Mouse (Mus musculus) testis, adult 2 months (tissue): ENCODE data around the gene Nrg3. TPM values are rescaled to one million over a fixed set of nuclear protein-coding genes. Genes with fewer than 3 reads are reported as not detected.

Experiments
- H3K27ac ChIP-seq: fragments of 200-500 bp; 2 replicates; pipeline ENCODE4 v1.5.1; 2012; ENCODE audit warnings: low read depth, low read length; ENCODE audit not compliant: control insufficient read depth, insufficient read depth
- H3K27me3 ChIP-seq: fragments of 200-500 bp; 2 replicates; pipeline ENCODE4 v1.6.1; 2012; ENCODE audit warnings: mild to moderate bottlenecking, low read length, moderate library complexity; ENCODE audit not compliant: control insufficient read depth, insufficient read depth
- H3K36me3 ChIP-seq: fragments of 200-500 bp; 2 replicates; pipeline ENCODE4 v1.6.1; 2012; ENCODE audit warnings: mild to moderate bottlenecking, low read length; ENCODE audit not compliant: control insufficient read depth, insufficient read depth
- H3K4me1 ChIP-seq: fragments of 200-500 bp; 2 replicates; pipeline ENCODE4 v1.6.1; 2012; ENCODE audit warnings: low read length; ENCODE audit not compliant: control insufficient read depth, insufficient read depth
- H3K4me3 ChIP-seq: fragments of 200-500 bp; 2 replicates; pipeline ENCODE4 v1.5.1; 2012; ENCODE audit warnings: low read depth, mild to moderate bottlenecking, low read length, moderate library complexity, mixed read lengths; ENCODE audit not compliant: control insufficient read depth
- CTCF ChIP-seq: fragments of 200-500 bp; IDR thresholded peaks from 2 replicates; pipeline ENCODE4 v1.5.1; 2012; ENCODE audit warnings: low read depth, mild to moderate bottlenecking, inconsistent platforms, low read length, moderate library complexity; ENCODE audit not compliant: control insufficient read depth, insufficient read depth, insufficient replicate concordance
- POLR2A ChIP-seq: fragments of 200-500 bp; IDR thresholded peaks from 2 replicates; pipeline ENCODE4 v1.6.1; 2012; ENCODE audit warnings: low read depth, mild to moderate bottlenecking, inconsistent platforms, low read length, moderate library complexity; ENCODE audit not compliant: control insufficient read depth
- polyA plus RNA-seq: library from polyadenylated mRNA; depleted of rRNA; stranded (reverse); fragments of >200 nt; gene quantifications from 2 replicates; pipeline ENCODE4 v1.2.3, GENCODE M21; 2012; rRNA removed

Gene Nrg3
- 0.21 and 0.51 TPM in 2 replicates for polyA plus RNA-seq

DNA sequence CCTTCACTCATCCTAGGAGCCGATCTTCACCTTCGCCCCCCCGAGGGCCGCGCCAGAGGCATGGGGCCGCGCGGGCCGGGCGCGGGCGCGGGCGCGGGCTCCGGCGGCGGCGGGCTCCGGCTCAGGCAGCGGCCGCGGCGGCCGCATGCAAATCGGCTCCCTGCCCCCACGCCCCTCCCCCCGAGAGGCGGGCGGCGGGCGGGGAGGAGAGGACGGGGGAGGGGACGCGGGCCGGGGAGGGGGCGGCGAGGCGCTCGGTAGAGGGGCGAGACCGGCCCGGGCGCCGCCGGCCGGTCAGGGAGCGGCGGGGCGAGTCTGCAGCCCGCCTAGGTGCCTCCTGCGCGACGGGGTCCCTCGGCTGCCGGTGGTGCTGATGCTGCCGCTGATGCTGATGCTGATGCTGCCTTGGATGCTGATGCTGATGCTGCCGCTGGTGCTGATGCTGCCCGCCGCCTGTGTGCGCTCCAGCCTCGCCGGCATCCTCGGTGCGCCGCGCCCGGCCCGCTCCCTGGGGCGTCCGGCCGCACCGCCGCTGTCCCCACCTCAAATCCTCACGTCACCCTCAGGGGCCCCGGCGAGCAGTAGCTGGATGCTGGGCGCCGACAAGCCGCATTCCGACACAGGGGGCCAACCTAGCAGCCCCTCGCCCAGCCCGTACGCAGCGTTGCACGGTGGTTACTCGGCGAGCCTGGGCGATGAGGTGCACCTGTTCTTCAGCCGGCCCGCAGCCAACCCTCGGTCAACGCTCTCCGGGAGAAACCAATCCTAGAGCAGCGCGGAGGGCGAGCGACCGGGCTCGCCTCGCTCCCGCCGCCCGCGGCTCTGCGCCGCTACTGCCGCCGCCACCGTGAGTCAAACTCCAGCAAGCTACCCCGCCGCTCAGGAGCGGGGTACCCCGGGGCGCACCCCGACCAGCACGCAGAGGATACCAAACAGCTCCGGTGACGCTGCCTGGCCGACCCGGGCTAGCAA, at the start of gene Nrg3:
TSS of gene Nrg3 (minus strand) at position 299 of the 972 bp plus-strand sequence.
- peak within 1 kb of the TSS; percentile 55 for H3K4me3 ChIP-seq
- 0 out of 2 replicates have a peak, but pooled peaks cover 2% of the 10 kb centered on the region for H3K27me3 ChIP-seq
- H3K27ac ChIP-seq: no peak within 1 kb of the TSS
- no peaks in the 10 kb centered on the region for H3K36me3 ChIP-seq
- H3K4me1 ChIP-seq: peaks cover 14% of the 10 kb centered on the region
- TF ChIP-seq POLR2A: no peak
- TF ChIP-seq CTCF: no peak

DNA sequence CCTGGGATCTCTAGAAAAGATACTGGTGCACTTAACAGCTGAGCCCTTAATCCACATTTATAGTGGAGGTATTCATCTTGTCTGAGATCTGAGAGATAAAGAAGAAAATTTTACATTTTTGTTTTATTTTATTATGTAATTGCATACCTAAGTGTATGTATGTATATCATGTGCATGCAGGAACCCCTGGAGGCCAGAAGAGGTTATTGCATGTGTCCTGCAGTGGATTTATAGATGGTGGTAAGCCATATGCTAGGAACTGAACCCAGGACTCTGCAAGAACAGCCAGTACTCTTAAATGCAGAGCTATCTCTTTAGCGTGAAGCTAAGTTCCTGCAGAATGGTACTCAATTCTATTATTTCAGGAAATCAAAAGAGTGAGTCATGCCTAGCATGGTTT, 36.1 kb upstream of the Nrg3 start:
- no peaks in the 10 kb centered on the region for H3K4me1 ChIP-seq
- no peaks in the 10 kb centered on the region for H3K36me3 ChIP-seq
- no peaks in the 10 kb centered on the region for H3K27me3 ChIP-seq
- no peak overlapping the region for H3K4me3 ChIP-seq
- no peak for TF ChIP-seq CTCF
- no peak for TF ChIP-seq POLR2A
- H3K27ac ChIP-seq: no peak overlapping the region

DNA sequence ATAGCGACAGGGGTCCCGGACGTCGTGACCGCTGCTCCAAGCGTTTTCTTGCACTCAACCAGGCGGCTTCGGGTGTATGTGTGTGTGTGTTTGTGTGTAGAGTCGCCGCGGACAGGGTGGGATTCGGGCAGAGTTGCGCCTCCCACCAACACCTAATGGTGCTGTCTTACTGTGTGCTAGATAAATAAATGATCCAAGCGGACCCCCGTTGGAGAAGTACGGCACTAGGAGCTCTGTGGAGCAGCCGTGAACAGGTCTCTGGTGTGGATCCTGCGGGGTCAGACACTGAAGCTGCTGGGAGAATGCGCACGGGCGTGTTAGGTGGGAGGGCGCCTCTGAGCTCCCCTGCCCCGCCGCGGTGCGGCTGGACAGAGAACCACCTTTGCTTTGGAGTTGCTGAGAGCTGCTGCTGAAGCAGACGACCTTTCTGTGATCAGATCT, 903 bp upstream of the Nrg3 start:
- no peak for TF ChIP-seq CTCF
- no peak for TF ChIP-seq POLR2A
- H3K27me3 ChIP-seq: 0 out of 2 replicates have a peak, but pooled peaks cover 2% of the 10 kb centered on the region
- H3K27ac ChIP-seq: no peak overlapping the region
- no peak overlapping the region; the same call in 1 of the 2 replicates for H3K4me3 ChIP-seq
- H3K4me1 ChIP-seq: peaks cover 14% of the 10 kb centered on the region
- H3K36me3 ChIP-seq: no peaks in the 10 kb centered on the region

DNA sequence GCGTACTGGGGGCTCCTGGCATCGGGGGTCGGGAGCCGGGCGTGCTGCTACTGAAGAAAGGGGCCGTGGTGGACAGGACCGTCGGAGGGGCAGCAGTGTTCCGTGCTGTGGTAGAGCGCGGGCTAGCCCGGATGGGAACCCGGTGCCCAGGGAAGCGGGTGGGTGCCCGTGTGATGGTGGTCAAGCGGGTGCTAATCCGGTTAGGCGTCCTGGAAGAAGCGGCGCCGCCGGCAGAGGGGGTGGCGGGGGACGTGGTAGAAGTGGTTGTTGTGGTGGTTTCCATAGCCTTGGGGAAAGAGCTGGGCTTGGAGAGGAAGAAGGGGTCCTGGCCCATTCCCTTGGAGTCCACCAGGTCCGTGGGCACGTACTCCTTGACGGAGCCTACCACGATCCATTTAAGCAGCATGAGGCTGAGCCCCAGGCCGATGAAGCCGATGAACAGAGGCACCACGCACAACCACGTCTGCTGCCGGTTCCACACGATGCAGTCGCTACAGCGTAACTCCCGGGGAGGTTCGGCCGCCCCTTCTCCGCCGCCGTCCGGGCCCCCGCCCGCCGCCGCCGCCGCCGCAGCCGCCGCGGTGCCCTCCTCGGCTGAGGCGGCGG, 639 bp downstream of the Nrg3 start:
- H3K36me3 ChIP-seq: no peaks in the 10 kb centered on the region
- TF ChIP-seq CTCF (no peak), POLR2A (no peak)
- no peak overlapping the region for H3K27ac ChIP-seq
- peak overlapping the region; percentile 55 for H3K4me3 ChIP-seq
- H3K4me1 ChIP-seq: peaks cover 14% of the 10 kb centered on the region
- H3K27me3 ChIP-seq: 0 out of 2 replicates have a peak, but pooled peaks cover 2% of the 10 kb centered on the region

DNA sequence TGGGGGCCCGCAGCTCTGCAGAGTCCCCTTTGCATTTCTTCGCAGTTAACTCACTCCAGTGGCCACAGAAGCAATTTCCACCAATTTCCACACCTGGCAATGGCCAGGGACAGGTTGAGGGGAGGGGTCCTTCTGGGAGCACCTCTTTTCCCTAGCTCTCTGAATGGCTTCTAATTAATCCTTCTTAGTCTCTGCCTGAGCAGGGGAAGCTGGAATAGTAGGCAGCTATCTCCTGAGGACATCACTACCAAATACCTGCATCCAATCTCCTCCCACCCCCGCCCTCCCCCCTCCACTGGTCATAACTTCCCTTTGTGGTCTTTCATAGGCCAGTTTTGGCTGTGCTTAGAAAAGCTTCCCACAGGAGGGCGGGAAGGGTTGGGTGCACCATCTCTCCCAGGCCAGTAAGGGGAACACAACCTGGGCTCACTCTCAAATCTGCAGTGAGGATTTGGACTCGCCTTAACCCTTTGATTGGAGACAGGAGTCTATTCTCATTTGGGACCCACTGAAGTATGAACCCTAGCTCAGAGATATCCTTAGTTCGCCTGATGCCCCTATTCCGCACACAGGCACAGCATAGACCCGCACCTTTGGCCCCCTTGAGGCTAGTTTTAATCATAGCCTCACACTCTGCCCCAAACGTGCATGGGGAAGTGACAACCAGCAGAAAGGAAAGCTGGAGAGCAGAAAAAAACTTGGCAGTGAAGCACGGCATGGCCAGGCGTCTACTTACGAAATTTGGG, 1.5 kb downstream of the Nrg3 start:
- H3K4me1 ChIP-seq: peaks cover 14% of the 10 kb centered on the region
- H3K4me3 ChIP-seq: no peak overlapping the region
- TF ChIP-seq CTCF: no peak
- TF ChIP-seq POLR2A: no peak
- 0 out of 2 replicates have a peak, but pooled peaks cover 2% of the 10 kb centered on the region for H3K27me3 ChIP-seq
- H3K36me3 ChIP-seq: no peaks in the 10 kb centered on the region
- no peak overlapping the region for H3K27ac ChIP-seq

DNA sequence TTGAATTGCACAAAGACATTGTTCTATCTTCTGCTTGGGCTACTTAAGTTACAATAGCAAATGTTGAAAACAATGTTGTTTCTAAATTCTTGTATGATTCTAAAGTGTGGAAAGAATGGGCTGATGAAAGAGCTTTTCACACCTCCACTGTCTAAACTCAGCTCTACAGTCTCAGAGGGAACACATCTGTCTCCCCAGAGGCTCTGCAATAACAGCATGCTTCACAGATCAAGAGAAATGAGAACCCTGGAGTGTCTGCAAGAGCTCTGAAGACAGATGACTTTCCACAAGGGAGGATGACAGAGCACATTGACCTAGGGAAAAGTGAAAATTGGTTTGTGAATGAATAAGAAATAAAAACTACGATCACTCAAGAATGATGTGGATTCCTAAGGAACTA, 27.4 kb downstream of the Nrg3 start:
- Histone ChIP-seq H3K4me1 (no peaks in the 10 kb centered on the region), H3K27me3 (no peaks in the 10 kb centered on the region), H3K4me3 (no peak overlapping the region), H3K27ac (no peak overlapping the region), H3K36me3 (no peaks in the 10 kb centered on the region)
- no peak for TF ChIP-seq CTCF

DNA sequence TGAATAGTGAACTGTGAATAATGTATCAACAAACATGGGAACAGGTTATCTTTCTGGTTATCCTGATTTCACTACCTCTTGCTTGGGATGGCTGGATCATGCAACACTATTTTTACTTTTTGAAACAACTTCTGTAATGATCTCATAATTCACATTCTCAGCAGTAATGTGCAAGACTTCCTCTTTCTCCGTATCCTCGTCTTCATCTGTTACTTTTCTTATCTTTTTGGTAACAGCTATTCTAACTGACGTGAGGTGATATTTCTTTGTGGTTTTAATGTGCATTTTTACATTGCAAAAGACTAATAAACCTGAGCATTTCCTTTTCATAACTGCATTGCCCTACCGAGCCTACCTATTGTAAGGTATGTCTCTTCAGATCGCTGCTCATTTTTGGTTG, 44.4 kb downstream of the Nrg3 start:
- Histone ChIP-seq H3K27me3 (no peaks in the 10 kb centered on the region), H3K36me3 (no peaks in the 10 kb centered on the region), H3K4me3 (no peak overlapping the region), H3K4me1 (no peaks in the 10 kb centered on the region), H3K27ac (no peak overlapping the region)
- TF ChIP-seq CTCF (no peak), POLR2A (no peak)
